Mouse (Mus musculus): Measurements from ENCODE around the gene Chadl. TPM values are rescaled to one million over a fixed set of nuclear protein-coding genes. Genes with fewer than 3 reads are reported as not detected.
"Not testable (repeated sequence)": the region's sequence is repeated elsewhere in the genome, so short reads cannot be mapped to it uniquely, and the experiment has no call there.

The Chadl gene
- polyA plus RNA-seq, 1 experiment from 2014 or later: 5.0 TPM

GRCm38 (mm10) chr15:81719139-81719531 lies 22.0 kb upstream of the Chadl start:
- peaks cover 94% of the 10 kb centered on the region for H3K36me3 ChIP-seq (replicated peaks)
- ATAC-seq (ENCODE audit: low FRiP score): no peak
- no peaks in the 10 kb centered on the region for H3K27me3 ChIP-seq
- H3K4me1 ChIP-seq: peaks cover 13% of the 10 kb centered on the region
- no peak overlapping the region for H3K4me2 ChIP-seq
- H3K9me3 ChIP-seq: no peaks in the 10 kb centered on the region
- peak overlapping the region; percentile 83 for H3K27ac ChIP-seq
- 91% methylated on average over 6 of the region's 6 CpGs for WGBS
- no peak overlapping the region for H3K4me3 ChIP-seq (replicated peaks)
- H3K9ac ChIP-seq: no peak overlapping the region

DNA sequence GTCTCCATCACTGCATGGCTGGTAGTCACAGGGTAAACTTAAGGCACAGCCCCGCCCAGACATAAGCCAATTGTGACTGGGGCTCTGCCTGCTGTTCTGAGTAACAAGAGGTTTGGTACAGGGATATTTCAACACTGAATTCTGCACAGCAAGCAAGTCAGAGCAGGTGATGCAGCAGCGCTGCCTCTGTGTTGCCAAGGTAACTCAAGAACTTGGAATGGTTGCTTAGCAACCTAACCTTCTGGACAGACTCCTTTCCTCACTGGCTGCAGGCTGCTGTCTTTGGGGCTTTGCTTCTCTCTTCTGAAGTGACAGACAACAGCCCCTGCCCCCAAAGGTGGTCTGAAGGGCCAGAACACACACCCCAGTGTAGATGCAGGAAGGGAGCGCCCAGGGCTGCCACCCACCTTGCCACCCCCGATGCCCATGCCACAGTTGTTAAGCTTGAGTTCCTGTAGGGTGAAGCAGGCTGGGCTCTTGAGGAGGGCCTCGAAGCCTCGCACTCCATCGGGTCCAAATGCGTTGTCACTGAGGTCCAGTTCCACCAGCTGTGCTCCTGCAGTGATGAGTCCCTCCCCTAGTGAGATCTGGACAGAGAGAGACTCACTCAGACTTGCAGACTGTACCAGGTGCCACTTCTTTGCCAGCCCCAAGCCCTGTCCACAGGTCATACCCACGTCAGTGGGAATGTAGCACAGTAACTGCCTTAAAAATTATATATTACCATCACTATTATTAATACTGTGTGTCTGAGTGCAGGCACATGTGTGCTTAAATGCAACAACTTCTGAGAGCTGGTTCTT lies 21.4 kb upstream of the Chadl start:
- Histone ChIP-seq H3K9me3 (no peaks in the 10 kb centered on the region), H3K4me2 (no peak overlapping the region), H3K36me3 (replicated peaks) (peaks cover 95% of the 10 kb centered on the region), H3K9ac (no peak overlapping the region), H3K27ac (peak overlapping the region; percentile 83), H3K27me3 (no peaks in the 10 kb centered on the region), H3K4me1 (peaks cover 13% of the 10 kb centered on the region), H3K4me3 (replicated peaks) (no peak overlapping the region)
- WGBS: 84% methylated on average over 9 of the region's 9 CpGs
- peak; percentile 86 for ATAC-seq (ENCODE audit: low FRiP score)

GRCm38 (mm10) chr15:81713742-81714141 lies 16.7 kb upstream of the Chadl start:
- Histone ChIP-seq H3K36me3 (replicated peaks) (peaks cover 92% of the 10 kb centered on the region), H3K27ac (no peak overlapping the region), H3K27me3 (no peaks in the 10 kb centered on the region), H3K9me3 (no peaks in the 10 kb centered on the region), H3K4me1 (peaks cover 10% of the 10 kb centered on the region), H3K4me3 (replicated peaks) (no peak overlapping the region), H3K4me2 (no peak overlapping the region), H3K9ac (no peak overlapping the region)
- WGBS: 87% methylated on average over 6 of the region's 6 CpGs
- ATAC-seq (ENCODE audit: low FRiP score): no peak

GRCm38 (mm10) chr15:81710801-81711200 lies 13.7 kb upstream of the Chadl start:
- H3K4me1 ChIP-seq: no peaks in the 10 kb centered on the region
- H3K4me3 ChIP-seq (replicated peaks): no peak overlapping the region
- H3K27me3 ChIP-seq: no peaks in the 10 kb centered on the region
- H3K36me3 ChIP-seq (replicated peaks): peaks cover 89% of the 10 kb centered on the region
- H3K4me2 ChIP-seq: no peak overlapping the region
- no peak overlapping the region for H3K27ac ChIP-seq
- ATAC-seq (ENCODE audit: low FRiP score): no peak
- 86% methylated on average over 4 of the region's 4 CpGs for WGBS
- H3K9ac ChIP-seq: no peak overlapping the region
- no peaks in the 10 kb centered on the region for H3K9me3 ChIP-seq

GRCm38 (mm10) chr15:81709686-81710085 lies 12.6 kb upstream of the Chadl start:
- no peak overlapping the region for H3K4me3 ChIP-seq (replicated peaks)
- no peak overlapping the region for H3K27ac ChIP-seq
- H3K36me3 ChIP-seq (replicated peaks): peaks cover 89% of the 10 kb centered on the region
- H3K4me1 ChIP-seq: no peaks in the 10 kb centered on the region
- H3K9ac ChIP-seq: no peak overlapping the region
- H3K4me2 ChIP-seq: no peak overlapping the region
- no peaks in the 10 kb centered on the region for H3K9me3 ChIP-seq
- no peak for ATAC-seq (ENCODE audit: low FRiP score)
- no peaks in the 10 kb centered on the region for H3K27me3 ChIP-seq
- WGBS: 97% methylated on average over 1 of the region's 1 CpGs

DNA sequence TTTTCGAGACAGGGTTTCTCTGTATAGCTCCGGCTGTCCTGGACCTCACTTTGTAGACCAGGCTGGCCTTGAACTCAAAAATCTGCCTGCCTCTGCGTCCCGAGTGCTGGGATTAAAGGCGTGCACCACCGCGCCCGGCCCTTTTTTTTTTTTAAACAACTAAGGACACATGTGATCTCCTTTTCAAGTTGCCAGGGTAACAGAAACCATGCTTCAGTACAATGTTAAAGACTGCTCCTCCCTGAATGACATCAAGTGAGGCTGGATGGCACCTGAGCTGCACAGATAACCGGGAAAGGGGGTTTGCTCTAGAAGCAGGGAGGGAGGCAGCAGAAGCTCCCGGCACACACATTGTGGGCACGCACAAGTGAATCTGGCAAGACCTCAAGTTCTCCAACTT lies 11.9 kb upstream of the Chadl start:
- Histone ChIP-seq H3K4me2 (no peak overlapping the region), H3K9me3 (no peaks in the 10 kb centered on the region), H3K4me3 (replicated peaks) (no peak overlapping the region), H3K27me3 (no peaks in the 10 kb centered on the region), H3K27ac (no peak overlapping the region), H3K4me1 (no peaks in the 10 kb centered on the region), H3K9ac (no peak overlapping the region), H3K36me3 (replicated peaks) (peaks cover 94% of the 10 kb centered on the region)
- no peak for ATAC-seq (ENCODE audit: low FRiP score)
- WGBS: 90% methylated on average over 11 of the region's 11 CpGs

DNA sequence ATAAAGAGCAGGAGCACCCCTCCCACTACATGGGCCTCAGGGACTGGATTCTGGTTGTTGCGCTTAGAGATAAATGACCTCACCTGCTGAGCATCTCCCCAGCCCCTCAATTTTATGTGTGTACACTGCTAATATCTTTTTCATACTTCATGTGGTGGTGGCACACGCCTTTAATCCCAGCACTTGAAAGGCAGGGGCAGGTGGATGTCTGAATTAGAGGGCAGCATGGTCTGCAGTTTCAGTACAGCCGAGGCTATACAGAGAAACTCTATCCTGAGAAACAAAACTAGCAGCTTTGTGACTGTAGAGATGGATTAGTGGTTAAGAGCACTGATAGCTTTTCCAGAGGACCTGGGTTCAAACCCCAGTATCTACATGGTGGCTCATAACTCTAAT lies 6.0 kb upstream of the Chadl start:
- Histone ChIP-seq H3K27ac (0 out of 2 replicates have a peak overlapping the region, but pooled peaks have one; percentile 21), H3K27me3 (no peaks in the 10 kb centered on the region), H3K4me2 (no peak overlapping the region), H3K4me1 (no peaks in the 10 kb centered on the region), H3K4me3 (replicated peaks) (no peak overlapping the region), H3K36me3 (replicated peaks) (peaks cover 57% of the 10 kb centered on the region), H3K9ac (no peak overlapping the region), H3K9me3 (no peaks in the 10 kb centered on the region)
- 91% methylated on average over 3 of the region's 3 CpGs for WGBS
- ATAC-seq (ENCODE audit: low FRiP score): no peak

DNA sequence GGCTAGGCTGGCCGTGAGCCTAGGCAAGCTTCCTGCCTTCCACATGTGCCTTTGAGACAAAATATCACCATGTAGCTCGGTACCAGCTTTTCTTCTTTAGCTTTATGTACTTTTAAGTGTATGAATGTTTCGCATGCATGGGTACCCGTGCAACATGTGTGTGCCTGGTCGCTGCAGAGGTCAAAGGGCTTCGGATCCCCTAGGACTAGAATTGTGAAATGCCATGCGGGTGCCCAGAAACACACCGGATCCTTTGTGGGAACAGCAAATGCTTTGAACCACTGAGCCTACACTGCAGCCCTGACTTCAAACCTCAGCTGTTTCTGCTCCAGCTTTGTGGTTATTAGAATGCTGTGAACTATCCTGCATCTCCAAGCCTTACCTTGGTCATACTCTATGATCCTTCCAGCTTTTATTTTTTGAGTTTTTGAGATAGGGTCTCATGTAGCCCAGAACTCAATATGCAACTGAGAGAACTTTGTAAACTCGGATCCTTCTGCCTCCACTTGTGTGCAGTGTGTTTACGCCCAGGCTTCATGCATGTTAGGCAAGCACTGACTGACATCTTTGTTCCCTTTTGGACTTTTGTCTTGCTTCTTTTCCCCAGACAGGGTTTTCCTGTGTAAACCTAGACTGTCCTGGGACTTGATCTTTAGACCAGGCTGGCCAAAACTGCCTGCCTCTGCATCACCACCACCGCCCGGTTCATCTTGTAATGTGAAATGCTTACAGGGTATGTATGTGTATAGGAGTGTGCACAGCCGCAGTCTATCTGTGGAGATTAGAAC lies 5.4 kb upstream of the Chadl start:
- Histone ChIP-seq H3K27me3 (no peaks in the 10 kb centered on the region), H3K4me1 (no peaks in the 10 kb centered on the region), H3K4me2 (no peak overlapping the region), H3K36me3 (replicated peaks) (peaks cover 51% of the 10 kb centered on the region), H3K4me3 (replicated peaks) (no peak overlapping the region), H3K9me3 (no peaks in the 10 kb centered on the region), H3K27ac (0 out of 2 replicates have a peak overlapping the region, but pooled peaks have one; percentile 21), H3K9ac (no peak overlapping the region)
- 88% methylated on average over 13 of the region's 13 CpGs for WGBS
- ATAC-seq (ENCODE audit: low FRiP score): no peak

- not testable (repeated sequence) for H3K27me3 ChIP-seq; H3K27ac ChIP-seq; ATAC-seq (ENCODE audit: low FRiP score); H3K9ac ChIP-seq; H3K9me3 ChIP-seq; H3K4me3 ChIP-seq (replicated peaks); H3K4me2 ChIP-seq; H3K4me1 ChIP-seq
- WGBS: 77% methylated on average over 4 of the region's 4 CpGs
- peaks cover 42% of the 10 kb centered on the region for H3K36me3 ChIP-seq (replicated peaks)
Measured at GRCm38 (mm10) chr15:81701350-81701749, 4.3 kb upstream of the Chadl start.

- Histone ChIP-seq H3K36me3 (replicated peaks) (peaks cover 35% of the 10 kb centered on the region), H3K27ac (no peak overlapping the region), H3K4me2 (no peak overlapping the region), H3K9me3 (no peaks in the 10 kb centered on the region), H3K4me3 (replicated peaks) (no peak overlapping the region), H3K9ac (no peak overlapping the region), H3K27me3 (peaks cover 15% of the 10 kb centered on the region), H3K4me1 (no peaks in the 10 kb centered on the region)
- ATAC-seq (ENCODE audit: low FRiP score): no peak
- 87% methylated on average over 8 of the region's 8 CpGs for WGBS
Measured at GRCm38 (mm10) chr15:81700601-81701000, 3.5 kb upstream of the Chadl start.

- Histone ChIP-seq H3K9me3 (no peaks in the 10 kb centered on the region), H3K4me3 (replicated peaks) (no peak overlapping the region), H3K9ac (no peak overlapping the region), H3K36me3 (replicated peaks) (peaks cover 30% of the 10 kb centered on the region), H3K4me2 (no peak overlapping the region), H3K4me1 (no peaks in the 10 kb centered on the region), H3K27ac (no peak overlapping the region), H3K27me3 (peaks cover 19% of the 10 kb centered on the region)
- 74% methylated on average over 2 of the region's 2 CpGs for WGBS
- ATAC-seq (ENCODE audit: low FRiP score): no peak
Measured at GRCm38 (mm10) chr15:81700161-81700560, 3.1 kb upstream of the Chadl start.

DNA sequence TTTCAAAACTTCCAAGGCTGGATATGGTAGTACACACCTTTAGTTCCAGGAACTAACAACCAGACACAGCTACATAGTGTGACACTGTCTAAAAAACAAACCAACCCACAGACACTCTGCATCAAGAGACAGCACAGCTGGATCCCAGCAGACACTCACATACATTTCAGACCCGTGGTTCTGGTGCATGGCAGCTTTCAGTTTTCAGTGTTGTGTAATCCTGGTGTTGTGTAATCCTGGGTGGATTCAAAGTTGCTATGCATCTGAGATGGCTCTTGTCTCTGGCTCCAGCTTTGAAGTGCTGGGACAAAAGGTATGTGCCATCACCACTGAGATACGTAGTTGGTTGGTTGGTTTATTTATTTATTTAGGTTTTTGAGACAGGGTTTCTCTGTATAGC lies 1.4 kb upstream of the Chadl start:
- 81% methylated on average over 2 of the region's 2 CpGs for WGBS
- Histone ChIP-seq H3K4me2 (no peak overlapping the region), H3K4me3 (replicated peaks) (no peak overlapping the region), H3K27ac (no peak overlapping the region), H3K9ac (no peak overlapping the region), H3K36me3 (replicated peaks) (peaks cover 14% of the 10 kb centered on the region), H3K4me1 (peaks cover 14% of the 10 kb centered on the region), H3K9me3 (no peaks in the 10 kb centered on the region), H3K27me3 (peaks cover 35% of the 10 kb centered on the region)
- no peak for ATAC-seq (ENCODE audit: low FRiP score)

All from forebrain, embryonic 12.5 days (tissue).